Comparison of ENCODE assay signal across 8 mouse cellular contexts in the genomic region with DNA sequence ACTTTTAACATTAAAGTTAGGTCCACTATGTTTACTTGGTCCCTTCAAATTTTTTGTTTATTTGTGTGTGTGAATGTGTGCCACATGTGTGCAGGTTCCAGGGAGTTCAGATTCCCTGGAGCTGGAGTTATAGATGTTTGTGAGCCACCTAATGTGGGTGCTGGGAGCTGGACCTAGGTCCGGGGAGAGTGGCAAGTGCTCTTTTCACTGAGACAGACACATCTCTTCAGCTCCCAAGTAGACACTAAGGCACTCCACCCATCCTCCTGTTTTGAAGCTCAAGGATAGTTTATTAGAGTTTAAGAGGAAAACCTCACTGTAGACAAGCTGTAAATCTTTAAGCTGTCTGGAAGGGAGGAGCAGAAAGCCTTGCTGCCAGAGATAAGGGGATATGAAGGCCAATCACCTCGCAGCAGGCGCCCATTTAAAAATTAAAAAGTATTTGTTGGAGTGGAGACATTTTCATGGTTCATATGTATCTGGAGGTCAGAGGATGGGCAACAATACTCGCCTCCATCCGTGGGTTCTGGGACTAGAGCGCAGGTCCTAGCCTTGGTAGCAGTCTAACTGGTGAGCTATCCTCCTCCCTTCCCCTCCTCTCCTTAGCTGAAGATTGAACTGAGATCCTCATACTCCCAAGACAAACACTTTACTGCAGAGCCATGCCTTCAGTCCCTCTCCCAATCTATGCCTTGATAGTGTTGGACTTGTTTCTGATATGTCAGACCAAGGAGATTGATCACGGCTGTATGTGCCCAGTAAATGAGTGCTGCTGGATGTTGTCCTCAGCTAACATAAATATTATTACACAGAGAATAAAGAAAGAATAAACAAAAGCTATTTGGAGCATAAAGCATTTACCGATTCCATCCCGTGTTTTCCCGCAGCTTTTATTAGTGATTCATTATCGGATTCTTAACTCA. TPM values are rescaled to one million over a fixed set of nuclear protein-coding genes. Genes with fewer than 3 reads are reported as not detected.
DNase-seq lines count a peak whose midpoint lies in the region; ATAC-seq lines count a peak whose summit lies in the region.

No protein-coding gene starts in this region.

- DNase-seq in adrenal gland, adult (ENCODE audit: inconsistent age in 2 of 2, low spot score in 1 of 2): peak; percentile 50 to 83
- no peak for DNase-seq in adrenal gland, adult 8-10 months
- DNase-seq in lung, adult 18-20 months: no peak
- DNase-seq in cerebellum, adult 18-20 months: no peak
- no peak for DNase-seq in frontal cortex, postnatal 36 days (ENCODE audit: low spot score in 2 of 2)

- H3K27me3 ChIP-seq in lung, embryonic 15.5 days: no peaks in the 10 kb centered on the region
- no peaks in the 10 kb centered on the region for H3K27me3 ChIP-seq in hindbrain, embryonic 16.5 days (replicated peaks; ENCODE audit: control insufficient read depth, insufficient read depth, low read length)
- no peaks in the 10 kb centered on the region for H3K27me3 ChIP-seq in midbrain, embryonic 15.5 days (replicated peaks)

- WGBS in lung, embryonic 15.5 days: 23% methylated on average over 11 of the region's 11 CpGs
- 63% methylated on average over 11 of the region's 11 CpGs for WGBS in hindbrain, embryonic 16.5 days
- WGBS in midbrain, embryonic 15.5 days: 72% methylated on average over 11 of the region's 11 CpGs

- H3K27ac ChIP-seq in lung, embryonic 15.5 days: no peak overlapping the region
- H3K27ac ChIP-seq in hindbrain, embryonic 16.5 days (ENCODE audit: low read depth, low read length): no peak overlapping the region
- H3K27ac ChIP-seq in midbrain, embryonic 15.5 days: no peak overlapping the region

- peak overlapping the region; percentile 79 for H3K4me2 ChIP-seq in lung, embryonic 15.5 days
- peak overlapping the region; percentile 89 for H3K4me2 ChIP-seq in hindbrain, embryonic 16.5 days (ENCODE audit: low read length)
- peak overlapping the region; percentile 91 for H3K4me2 ChIP-seq in midbrain, embryonic 15.5 days

- no peaks in the 10 kb centered on the region for H3K36me3 ChIP-seq in lung, embryonic 15.5 days
- no peaks in the 10 kb centered on the region for H3K36me3 ChIP-seq in hindbrain, embryonic 16.5 days (ENCODE audit: control insufficient read depth, insufficient read depth, low read length)
- H3K36me3 ChIP-seq in midbrain, embryonic 15.5 days (replicated peaks): no peaks in the 10 kb centered on the region

- 0 out of 2 replicates have a peak overlapping the region, but pooled peaks have one; percentile 63 for H3K9ac ChIP-seq in lung, embryonic 15.5 days
- H3K9ac ChIP-seq in hindbrain, embryonic 16.5 days (ENCODE audit: low read depth, low read length): no peak overlapping the region
- no peak overlapping the region for H3K9ac ChIP-seq in midbrain, embryonic 15.5 days

- peak overlapping the region; percentile 61 for H3K4me3 ChIP-seq in lung, embryonic 15.5 days
- peak overlapping the region; percentile 76 for H3K4me3 ChIP-seq in hindbrain, embryonic 16.5 days (ENCODE audit: low read length)
- H3K4me3 ChIP-seq in midbrain, embryonic 15.5 days: peak overlapping the region; percentile 66; the same call in 1 of the 2 replicates

- H3K9me3 ChIP-seq in lung, embryonic 15.5 days: no peaks in the 10 kb centered on the region
- H3K9me3 ChIP-seq in hindbrain, embryonic 16.5 days (ENCODE audit: control insufficient read depth, low read length): no peaks in the 10 kb centered on the region
- H3K9me3 ChIP-seq in midbrain, embryonic 15.5 days: no peaks in the 10 kb centered on the region

- peaks cover 37% of the 10 kb centered on the region for H3K4me1 ChIP-seq in lung, embryonic 15.5 days
- peaks cover 9% of the 10 kb centered on the region for H3K4me1 ChIP-seq in hindbrain, embryonic 16.5 days (ENCODE audit: control insufficient read depth, insufficient read depth, low read depth, low read length)
- H3K4me1 ChIP-seq in midbrain, embryonic 15.5 days: peaks cover 7% of the 10 kb centered on the region

- ATAC-seq in lung, embryonic 15.5 days (ENCODE audit: borderline replicate concordance, extremely low read depth, low FRiP score, low TSS enrichment): no peak
- ATAC-seq in hindbrain, embryonic 16.5 days: no peak
- no peak for ATAC-seq in midbrain, embryonic 15.5 days (replicated peaks)

RNA-seq across cellular contexts. Expression of gene Adk, which starts 22.3 kb away (rescaled TPM):
- total RNA-seq in adrenal gland, adult 8-10 months (2022): 100 to 1,000 TPM; 151 to 212 (median 178) TPM
- polyA plus RNA-seq in lung, embryonic 15.5 days (2015; fragmentation: Nextera tagmentation; extraction: Ambion mirVana): 197 and 203 TPM in 2 replicates
- 41.4 and 45.9 TPM in 2 replicates for polyA plus RNA-seq in hindbrain, embryonic 16.5 days (2015; fragmentation: Nextera tagmentation; extraction: Ambion mirVana)
- polyA plus RNA-seq in midbrain, embryonic 15.5 days (2015; fragmentation: Nextera tagmentation; extraction: Ambion mirVana): 34.8 and 38.4 TPM in 2 replicates

RNA-seq across cellular contexts. Expression of gene Ap3m1, which starts 22.4 kb away (rescaled TPM):
- 100 to 1,000 TPM in 3 of 4 experiments, 10 to 100 TPM in 1; 97.7 to 120 (median 110) TPM for total RNA-seq in adrenal gland, adult 8-10 months (2022)
- 68.8 and 77.8 TPM in 2 replicates for polyA plus RNA-seq in lung, embryonic 15.5 days (2015; fragmentation: Nextera tagmentation; extraction: Ambion mirVana)
- polyA plus RNA-seq in hindbrain, embryonic 16.5 days (2015; fragmentation: Nextera tagmentation; extraction: Ambion mirVana): 76.1 and 76.4 TPM in 2 replicates
- polyA plus RNA-seq in midbrain, embryonic 15.5 days (2015; fragmentation: Nextera tagmentation; extraction: Ambion mirVana): 78.2 and 80.9 TPM in 2 replicates

Comparison
In these comparisons a context has a peak if more than half of its experiments do, and no peak if none do; other contexts are left out.
1. DNase-seq: peak in adrenal gland, adult (2 of 2); none in adrenal gland, adult 8-10 months (single experiment), lung, adult 18-20 months (0 of 2), cerebellum, adult 18-20 months (0 of 2) and frontal cortex, postnatal 36 days (0 of 2).
2. Peak in every context shown above with its lines, with median percentiles within 50 percentile points of each other: H3K4me2 ChIP-seq and H3K4me3 ChIP-seq.